Mouse (Mus musculus): ENCODE data around the gene Smagp. TPM values are rescaled to one million over a fixed set of nuclear protein-coding genes. Genes with fewer than 3 reads are reported as not detected.
"Not testable (repeated sequence)": the region's sequence is repeated elsewhere in the genome, so short reads cannot be mapped to it uniquely, and the experiment has no call there.

Smagp gene
- polyA plus RNA-seq, 1 experiment from 2014 or later, result 15.0 TPM

GRCm38 (mm10) chr15:100611951-100612350 lies 24.8 kb downstream of the Smagp start:
- Histone ChIP-seq H3K9ac (no peak overlapping the region), H3K36me3 (0 out of 2 replicates have a peak, but pooled peaks cover 1% of the 10 kb centered on the region), H3K27me3 (replicated peaks) (peaks cover 6% of the 10 kb centered on the region; the same call in 1 of the 2 replicates), H3K4me3 (no peak overlapping the region), H3K4me1 (replicated peaks) (peaks cover 17% of the 10 kb centered on the region), H3K27ac (ENCODE audit: poor library complexity, severe bottlenecking) (no peak overlapping the region), H3K9me3 (replicated peaks) (no peaks in the 10 kb centered on the region), H3K4me2 (no peak overlapping the region)
- 80% methylated on average over 7 of the region's 7 CpGs for WGBS
- ATAC-seq (ENCODE audit: insufficient number of reproducible peaks, low FRiP score), result no peak

- H3K27ac ChIP-seq (ENCODE audit: poor library complexity, severe bottlenecking); H3K9me3 ChIP-seq (replicated peaks); H3K4me3 ChIP-seq; H3K4me1 ChIP-seq (replicated peaks); H3K4me2 ChIP-seq; H3K36me3 ChIP-seq; H3K9ac ChIP-seq; ATAC-seq (ENCODE audit: insufficient number of reproducible peaks, low FRiP score): not testable (repeated sequence)
- WGBS, result 82% methylated on average over 8 of the region's 8 CpGs
- peaks cover 18% of the 10 kb centered on the region for H3K27me3 ChIP-seq (replicated peaks)
Observed at GRCm38 (mm10) chr15:100606677-100607076, 30.1 kb downstream of the Smagp start.

GRCm38 (mm10) chr15:100601669-100602068 lies 35.1 kb downstream of the Smagp start:
- H3K36me3 ChIP-seq, result no peaks in the 10 kb centered on the region
- H3K4me2 ChIP-seq, result no peak overlapping the region
- H3K4me3 ChIP-seq, result no peak overlapping the region
- no peaks in the 10 kb centered on the region for H3K9me3 ChIP-seq (replicated peaks)
- no peak overlapping the region for H3K9ac ChIP-seq
- no peak overlapping the region for H3K27ac ChIP-seq (ENCODE audit: poor library complexity, severe bottlenecking)
- 36% methylated on average over 3 of the region's 3 CpGs for WGBS
- peaks cover 14% of the 10 kb centered on the region for H3K4me1 ChIP-seq (replicated peaks)
- peaks cover 27% of the 10 kb centered on the region for H3K27me3 ChIP-seq (replicated peaks)
- ATAC-seq (ENCODE audit: insufficient number of reproducible peaks, low FRiP score), result no peak

- H3K36me3 ChIP-seq, result no peaks in the 10 kb centered on the region
- H3K27me3 ChIP-seq (replicated peaks), result peaks cover 27% of the 10 kb centered on the region
- peak overlapping the region; percentile 67 for H3K4me3 ChIP-seq
- WGBS, result 16% methylated on average over 21 of the region's 21 CpGs
- ATAC-seq (ENCODE audit: insufficient number of reproducible peaks, low FRiP score), result no peak
- H3K9ac ChIP-seq, result no peak overlapping the region
- H3K9me3 ChIP-seq (replicated peaks), result no peaks in the 10 kb centered on the region
- H3K4me1 ChIP-seq (replicated peaks), result peaks cover 14% of the 10 kb centered on the region
- peak overlapping the region; percentile 99 for H3K4me2 ChIP-seq
- no peak overlapping the region for H3K27ac ChIP-seq (ENCODE audit: poor library complexity, severe bottlenecking)
Observed at GRCm38 (mm10) chr15:100600696-100601272, 36.0 kb downstream of the Smagp start.

GRCm38 (mm10) chr15:100600047-100600695 lies 36.6 kb downstream of the Smagp start:
- Histone ChIP-seq H3K9me3 (replicated peaks) (no peaks in the 10 kb centered on the region), H3K36me3 (no peaks in the 10 kb centered on the region), H3K9ac (peak overlapping the region; percentile 81), H3K27ac (ENCODE audit: poor library complexity, severe bottlenecking) (no peak overlapping the region), H3K4me3 (peak overlapping the region; percentile 67), H3K4me1 (replicated peaks) (peaks cover 14% of the 10 kb centered on the region), H3K27me3 (replicated peaks) (peaks cover 27% of the 10 kb centered on the region), H3K4me2 (peak overlapping the region; percentile 99)
- WGBS, result 1% methylated on average over 35 of the region's 35 CpGs
- ATAC-seq (ENCODE audit: insufficient number of reproducible peaks, low FRiP score), result peak; percentile 38

- under 1% methylated on average over 65 of the region's 76 CpGs for WGBS
- H3K27ac ChIP-seq (ENCODE audit: poor library complexity, severe bottlenecking), result no peak within 1 kb of the TSS; the same call in 1 of the 2 replicates
- H3K27me3 ChIP-seq (replicated peaks), result peaks cover 27% of the 10 kb centered on the region
Observed at GRCm38 (mm10) chr15:100599276-100600046, 37.3 kb downstream of the Smagp start, which contains the start of gene Pou6f1. Gene Pou6f1, minus strand, starts transcription at chr15:100599984.

GRCm38 (mm10) chr15:100598883-100599275 lies 37.9 kb downstream of the Smagp start:
- peaks cover 27% of the 10 kb centered on the region for H3K27me3 ChIP-seq (replicated peaks)
- H3K27ac ChIP-seq (ENCODE audit: poor library complexity, severe bottlenecking), result no peak overlapping the region; the same call in 1 of the 2 replicates
- no peak for ATAC-seq (ENCODE audit: insufficient number of reproducible peaks, low FRiP score)
- peak overlapping the region; percentile 99 for H3K4me2 ChIP-seq
- H3K36me3 ChIP-seq, result no peaks in the 10 kb centered on the region
- H3K4me3 ChIP-seq, result peak overlapping the region; percentile 67
- whole genome bisulfite sequencing, result 1% methylated on average over 12 of the region's 12 CpGs
- H3K4me1 ChIP-seq (replicated peaks), result peaks cover 8% of the 10 kb centered on the region
- no peaks in the 10 kb centered on the region for H3K9me3 ChIP-seq (replicated peaks)
- peak overlapping the region; percentile 81 for H3K9ac ChIP-seq

More at GRCm38 (mm10) chr15:100599276-100600046, 37.3 kb downstream of the Smagp start, which contains the start of gene Pou6f1:
- H3K4me2 ChIP-seq, result peak within 1 kb of the TSS; percentile 99
- no peaks in the 10 kb centered on the region for H3K36me3 ChIP-seq
- H3K4me3 ChIP-seq, result peak within 1 kb of the TSS; percentile 67
- peak; percentile 77 for ATAC-seq (ENCODE audit: insufficient number of reproducible peaks, low FRiP score)
- H3K9ac ChIP-seq, result peak within 1 kb of the TSS; percentile 81
- no peaks in the 10 kb centered on the region for H3K9me3 ChIP-seq (replicated peaks)
- H3K4me1 ChIP-seq (replicated peaks), result peaks cover 11% of the 10 kb centered on the region

- WGBS, result 18% methylated on average over 9 of the region's 9 CpGs
- Histone ChIP-seq H3K4me1 (replicated peaks) (peaks cover 8% of the 10 kb centered on the region), H3K9ac (peak overlapping the region; percentile 81), H3K27ac (ENCODE audit: poor library complexity, severe bottlenecking) (no peak overlapping the region), H3K4me3 (peak overlapping the region; percentile 67), H3K27me3 (replicated peaks) (peaks cover 23% of the 10 kb centered on the region), H3K36me3 (no peaks in the 10 kb centered on the region), H3K4me2 (peak overlapping the region; percentile 99), H3K9me3 (replicated peaks) (no peaks in the 10 kb centered on the region)
- ATAC-seq (ENCODE audit: insufficient number of reproducible peaks, low FRiP score), result no peak
Observed at GRCm38 (mm10) chr15:100598287-100598882, 38.4 kb downstream of the Smagp start.

GRCm38 (mm10) chr15:100592817-100593216 lies 43.9 kb downstream of the Smagp start:
- H3K9ac ChIP-seq, result no peak overlapping the region
- ATAC-seq (ENCODE audit: insufficient number of reproducible peaks, low FRiP score), result no peak
- 81% methylated on average over 6 of the region's 6 CpGs for WGBS

GRCm38 (mm10) chr15:100590436-100590835 lies 46.3 kb downstream of the Smagp start:
- H3K9me3 ChIP-seq (replicated peaks), result no peaks in the 10 kb centered on the region
- H3K27me3 ChIP-seq (replicated peaks), result 0 out of 2 replicates have a peak, but pooled peaks cover 3% of the 10 kb centered on the region
- no peak overlapping the region for H3K4me2 ChIP-seq
- no peak for ATAC-seq (ENCODE audit: insufficient number of reproducible peaks, low FRiP score)
- peaks cover 19% of the 10 kb centered on the region for H3K36me3 ChIP-seq
- no peaks in the 10 kb centered on the region for H3K4me1 ChIP-seq (replicated peaks)
- 64% methylated on average over 8 of the region's 8 CpGs for WGBS
- H3K4me3 ChIP-seq, result no peak overlapping the region
- H3K27ac ChIP-seq (ENCODE audit: poor library complexity, severe bottlenecking), result no peak overlapping the region
- no peak overlapping the region for H3K9ac ChIP-seq

More at GRCm38 (mm10) chr15:100592817-100593216, 43.9 kb downstream of the Smagp start:
- no peak overlapping the region for H3K4me2 ChIP-seq
- peaks cover 4% of the 10 kb centered on the region; the same call in 1 of the 2 replicates for H3K36me3 ChIP-seq
- H3K27ac ChIP-seq (ENCODE audit: poor library complexity, severe bottlenecking), result no peak overlapping the region
- H3K9me3 ChIP-seq (replicated peaks), result no peaks in the 10 kb centered on the region
- no peak overlapping the region for H3K4me3 ChIP-seq
- H3K4me1 ChIP-seq (replicated peaks), result no peaks in the 10 kb centered on the region
- 0 out of 2 replicates have a peak, but pooled peaks cover 3% of the 10 kb centered on the region for H3K27me3 ChIP-seq (replicated peaks)

All from heart, embryonic 12.5 days (tissue).